Mouse (Mus musculus) cerebellum, adult 9-10 months (tissue): ENCODE measurements at regions not wholly inside any gene's neighbourhood (a gene's known extent, or its start where the extent isn't known, plus 50 kb on each side); places are given as distances from the start of the nearest gene placed in this dataset.
A peak's percentile ranks its signal among the peaks of the same experiment; 100 is the strongest.

ENCODE experiments used
- DNase-seq: peaks from one replicate; pipeline ENCODE4 v3.0.0; 2022

- no peak for DNase-seq
These were observed 882.9 kb upstream of the Lrrn3 start for GRCm38 (mm10) chr12:42369029-42369577.

- no peak for DNase-seq
These were observed 852.9 kb upstream of the Lrrn3 start for GRCm38 (mm10) chr12:42338996-42339680.

- DNase-seq: no peak
These were observed 820.2 kb upstream of the Lrrn3 start for GRCm38 (mm10) chr12:42306429-42306828.

- no peak for DNase-seq
These were observed 791.2 kb upstream of the Lrrn3 start for GRCm38 (mm10) chr12:42277241-42278032.

- no peak for DNase-seq
These were observed 764.2 kb upstream of the Lrrn3 start for GRCm38 (mm10) chr12:42250410-42250809.

- DNase-seq: no peak
These were observed 743.0 kb upstream of the Lrrn3 start for GRCm38 (mm10) chr12:42229235-42229634.

- DNase-seq: no peak
These were observed 695.4 kb upstream of the Lrrn3 start for GRCm38 (mm10) chr12:42181646-42182045.

- no peak for DNase-seq
These were observed 693.9 kb upstream of the Lrrn3 start for GRCm38 (mm10) chr12:42179947-42180669.

- DNase-seq: no peak
These were observed 661.7 kb upstream of the Lrrn3 start for GRCm38 (mm10) chr12:42147971-42148370.

- DNase-seq: peak; percentile 37
These were observed 652.6 kb upstream of the Lrrn3 start for GRCm38 (mm10) chr12:42138694-42139442.

GRCm38 (mm10) chr12:42138177-42138576 is 651.9 kb upstream of the Lrrn3 start:
- DNase-seq: no peak

GRCm38 (mm10) chr12:42137764-42138163 is 651.5 kb upstream of the Lrrn3 start:
- DNase-seq: peak; percentile 35

- DNase-seq: no peak
These were observed 614.0 kb upstream of the Lrrn3 start for GRCm38 (mm10) chr12:42100189-42100588.

- peak; percentile 58 for DNase-seq
These were observed 584.2 kb upstream of the Lrrn3 start for GRCm38 (mm10) chr12:42070401-42070800.

- no peak for DNase-seq
These were observed 577.5 kb upstream of the Lrrn3 start for GRCm38 (mm10) chr12:42063745-42064144.

- DNase-seq: no peak
These were observed 562.8 kb upstream of the Lrrn3 start for GRCm38 (mm10) chr12:42049056-42049455.

GRCm38 (mm10) chr12:42027874-42028273 is 541.6 kb upstream of the Lrrn3 start:
- DNase-seq: no peak

GRCm38 (mm10) chr12:42017506-42017905 is 531.3 kb upstream of the Lrrn3 start:
- DNase-seq: no peak

- no peak for DNase-seq
These were observed 522.7 kb upstream of the Lrrn3 start for GRCm38 (mm10) chr12:42008827-42009383.

- no peak for DNase-seq
These were observed 520.7 kb upstream of the Lrrn3 start for GRCm38 (mm10) chr12:42006912-42007311.
